Mouse (Mus musculus) CD4-positive, CD25-positive, alpha-beta regulatory T cell, adult 9 weeks (primary cell): ENCODE results near the gene Tceal3. TPM values are rescaled to one million over a fixed set of nuclear protein-coding genes. Genes with fewer than 3 reads are reported as not detected.

ENCODE experiments used
- polyA plus RNA-seq: library from polyadenylated mRNA; unstranded; fragments of 100-300 nt; shearing (Covaris generic); gene quantifications from one replicate; pipeline ENCODE4 v1.2.1, GENCODE M21; 2017

Gene Tceal3
- polyA plus RNA-seq = 2.4 TPM

DNA sequence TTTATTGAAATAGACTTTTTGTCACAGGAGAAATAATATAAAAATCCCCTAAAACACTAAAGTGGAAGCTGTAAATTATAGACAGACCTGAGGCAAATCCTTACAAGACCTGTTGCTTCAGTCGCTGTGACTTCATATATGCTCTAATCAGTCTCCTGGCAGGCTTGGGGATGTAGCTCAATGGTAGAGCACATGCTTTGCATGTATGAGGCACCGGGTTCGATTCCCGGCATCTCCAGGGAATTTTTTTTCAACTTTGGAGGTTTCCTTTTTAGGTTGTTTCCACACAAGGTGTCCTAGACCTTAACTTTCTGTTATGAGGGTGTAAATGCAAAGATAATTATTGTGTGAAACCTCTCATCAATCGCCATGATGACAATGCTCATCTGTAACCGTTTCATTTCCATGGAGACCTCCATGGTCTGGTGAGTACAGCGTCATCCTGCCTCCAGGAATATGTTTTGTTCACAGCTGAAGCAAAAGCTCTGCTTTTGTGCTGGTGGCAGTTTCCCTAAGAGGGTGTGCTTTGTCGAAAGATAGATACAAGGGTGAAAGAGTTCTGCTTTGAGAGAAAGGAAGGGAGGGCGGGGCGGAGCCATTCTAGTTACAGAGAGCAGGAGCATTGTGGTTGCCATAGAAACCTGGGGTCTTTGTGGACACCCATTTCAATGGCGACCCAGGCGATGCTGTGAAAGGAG, at the start of gene Tceal3:
Tceal3 (plus strand) TSS at position 644 of the 698 bp plus-strand sequence.

DNA sequence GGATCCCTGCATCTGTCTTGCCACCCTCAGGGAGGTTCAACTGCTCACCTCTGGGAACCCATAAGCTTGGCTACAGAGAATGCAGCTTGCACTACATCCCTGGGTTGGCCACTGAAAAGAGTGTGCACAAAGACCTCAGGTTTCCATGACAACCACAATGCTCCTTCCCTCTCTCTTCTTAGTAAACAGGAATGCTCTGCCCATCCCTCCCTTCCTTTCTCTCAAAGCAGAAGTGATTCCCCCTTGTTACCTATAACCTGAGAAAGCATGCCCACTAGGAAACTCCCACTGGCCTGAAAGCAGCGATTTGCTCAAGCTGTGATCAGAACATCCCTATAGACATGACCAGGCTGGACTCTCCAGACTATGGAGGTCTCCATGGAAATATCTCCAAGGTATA, 46.7 kb upstream of the Tceal3 start, which contains the start of gene Kir3dl2:
Kir3dl2 (minus strand) TSS at position 101 of the 400 bp plus-strand sequence.

DNA sequence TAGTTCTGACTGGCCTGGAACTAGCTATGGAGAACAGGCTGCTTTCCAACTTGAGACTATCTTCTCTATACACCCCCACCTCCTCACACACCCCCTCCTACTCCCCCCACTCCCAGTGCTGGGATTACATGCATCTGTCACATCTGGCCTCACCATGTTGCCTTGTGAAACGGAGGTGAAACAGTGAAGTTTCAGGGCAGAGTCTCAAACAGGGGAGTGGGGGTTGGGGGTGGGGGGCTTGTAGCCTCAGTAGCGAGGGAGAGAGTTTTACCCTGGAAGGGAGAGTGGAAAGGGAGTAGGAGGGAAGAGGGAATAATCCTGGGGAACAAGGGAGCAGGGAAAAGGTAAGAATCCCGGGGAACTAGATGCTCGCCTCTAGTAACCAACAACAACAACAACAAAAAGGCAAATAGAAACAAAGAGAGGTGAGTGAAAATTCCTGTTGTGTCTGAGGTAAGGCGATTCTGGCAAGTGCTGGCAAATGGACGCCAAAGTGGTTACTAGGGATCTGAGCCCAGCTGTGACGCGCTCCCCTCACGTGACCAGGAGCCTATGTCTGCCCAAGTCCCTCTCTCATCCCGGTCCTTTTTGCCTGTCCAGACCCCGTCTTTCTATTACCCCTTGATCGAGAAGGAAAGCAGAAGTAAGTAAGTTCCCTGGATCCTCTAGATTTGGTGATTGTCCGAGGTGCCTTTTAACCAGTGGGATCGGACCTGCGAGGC, 117.0 kb downstream of the Tceal3 start, which contains the start of gene Tceal1:
Tceal1 (plus strand) TSS at position 537 of the 722 bp plus-strand sequence.

Other genes starting within 250 kb of the Tceal3 start
- gene Kir3dl1, start 72.8 kb upstream of the Tceal3 start, polyA plus RNA-seq = not detected
- not detected for gene Kir3dl2, start 46.8 kb upstream of the Tceal3 start, polyA plus RNA-seq
- gene Tceal1, start 117.1 kb downstream of the Tceal3 start, polyA plus RNA-seq = 0.16 TPM
- gene Morf4l2, start 152.8 kb downstream of the Tceal3 start, polyA plus RNA-seq = 99.9 TPM
- gene Glra4, start 189.3 kb downstream of the Tceal3 start, polyA plus RNA-seq = not detected
- 3.1 TPM for gene Plp1, start 231.8 kb downstream of the Tceal3 start, polyA plus RNA-seq